Mouse (Mus musculus) MEL (cell line): ENCODE measurements around the gene Ildr1. TPM values are rescaled to one million over a fixed set of nuclear protein-coding genes. Genes with fewer than 3 reads are reported as not detected.

Source experiments
- DNase-seq: peaks from one replicate; pipeline ENCODE4 v3.0.0; 2011; ENCODE audit warnings: low read depth, low spot score
- H3K27ac ChIP-seq: 2 replicates; pipeline ENCODE4 v1.5.1; 2012; ENCODE audit warnings: low read depth, mild to moderate bottlenecking, control low read depth, low read length, moderate library complexity; ENCODE audit not compliant: control insufficient read depth
- H3K27me3 ChIP-seq, 2 experiments: fragments of 150-350 bp in 1 of 2; sonication (generic) in 1 of 2; 2 replicates each; pipeline ENCODE4 v1.6.1; 2012; ENCODE audit warnings: low read length in 2 of 2, mild to moderate bottlenecking in 2 of 2, improper control_type of control experiment in 1 of 2, moderate library complexity in 1 of 2; ENCODE audit not compliant: insufficient read depth in 2 of 2, control insufficient read depth in 1 of 2
- H3K36me3 ChIP-seq, 2 experiments: 2 replicates each; pipeline ENCODE4 v1.6.1; 2012 to 2014; ENCODE audit warnings: low read length in 2 of 2, improper control_type of control experiment in 1 of 2, inconsistent platforms in 1 of 2, mild to moderate bottlenecking in 1 of 2; ENCODE audit not compliant: insufficient read depth in 2 of 2, control insufficient read depth in 1 of 2
- H3K4me1 ChIP-seq, 2 experiments: fragments of 150-350 bp in 1 of 2; sonication (generic) in 1 of 2; 2 replicates each; pipeline ENCODE4 v1.6.1; 2012; ENCODE audit warnings: low read length in 2 of 2, improper control_type of control experiment in 1 of 2, mild to moderate bottlenecking in 1 of 2; ENCODE audit not compliant: insufficient read depth in 2 of 2, control insufficient read depth in 1 of 2
- H3K4me3 ChIP-seq, 2 experiments: fragments of 150-350 bp in 1 of 2; sonication (generic) in 1 of 2; 2 replicates each; pipeline ENCODE4 v1.5.1; 2012; ENCODE audit warnings: low read depth in 2 of 2, low read length in 2 of 2, mild to moderate bottlenecking in 2 of 2, moderate library complexity in 2 of 2, control low read depth in 1 of 2, improper control_type of control experiment in 1 of 2; ENCODE audit not compliant: control insufficient read depth in 1 of 2, insufficient read depth in 1 of 2
- H3K79me2 ChIP-seq: 2 replicates; pipeline ENCODE4 v1.6.1; 2012; ENCODE audit warnings: mild to moderate bottlenecking, low read length, moderate library complexity; ENCODE audit not compliant: control insufficient read depth, poor library complexity, insufficient read depth
- H3K9ac ChIP-seq: 2 replicates; pipeline ENCODE4 v1.6.1; 2012; ENCODE audit warnings: low read depth, mild to moderate bottlenecking, control low read depth, low read length, moderate library complexity; ENCODE audit not compliant: control insufficient read depth, poor library complexity, severe bottlenecking
- H3K9me3 ChIP-seq: fragments of 150-350 bp; sonication (generic); replicated peaks from 2 replicates; pipeline ENCODE4 v1.6.1; 2012; ENCODE audit warnings: mild to moderate bottlenecking, low read length, improper control_type of control experiment, moderate library complexity; ENCODE audit not compliant: insufficient read depth
- BHLHE40 ChIP-seq: IDR thresholded peaks from 2 replicates; pipeline ENCODE4 v1.6.1; 2012; ENCODE audit warnings: low read depth, mild to moderate bottlenecking, inconsistent platforms, low read length, improper control_type of control experiment, borderline replicate concordance
- CHD1 ChIP-seq: IDR thresholded peaks from 2 replicates; pipeline ENCODE4 v1.6.1; 2012; ENCODE audit warnings: low read depth, mild to moderate bottlenecking, inconsistent platforms, low read length, improper control_type of control experiment
- CHD2 ChIP-seq: IDR thresholded peaks from 2 replicates; pipeline ENCODE4 v1.6.1; 2011; ENCODE audit warnings: low read length, improper control_type of control experiment
- CTCF ChIP-seq, 3 experiments: IDR thresholded peaks in 2 of 3; conservative IDR thresholded peaks in 1 of 3; 2 replicates each; pipeline ENCODE4 v1.5.1; 2011 to 2012; ENCODE audit warnings: low read length in 3 of 3, low read depth in 2 of 3, mild to moderate bottlenecking in 2 of 3, improper control_type of control experiment in 1 of 3, inconsistent platforms in 1 of 3, mixed read lengths in 1 of 3, moderate library complexity in 1 of 3; ENCODE audit not compliant: control insufficient read depth in 1 of 3, insufficient read depth in 1 of 3, poor library complexity in 1 of 3, severe bottlenecking in 1 of 3
- EP300 ChIP-seq, 2 experiments: IDR thresholded peaks; 2 replicates each; pipeline ENCODE4 v1.6.1; 2011; ENCODE audit warnings: improper control_type of control experiment in 2 of 2, low read length in 2 of 2, low read depth in 1 of 2, mild to moderate bottlenecking in 1 of 2
- MAZ ChIP-seq: IDR thresholded peaks from 2 replicates; pipeline ENCODE4 v1.6.1; 2012; ENCODE audit warnings: low read depth, mild to moderate bottlenecking, inconsistent platforms, low read length, improper control_type of control experiment
- MEF2A ChIP-seq: IDR thresholded peaks from 2 replicates; pipeline ENCODE4 v1.6.1; 2014; ENCODE audit warnings: low read depth, mild to moderate bottlenecking, inconsistent platforms, low read length, improper control_type of control experiment; ENCODE audit not compliant: poor library complexity, insufficient replicate concordance, severe bottlenecking; ENCODE audit errors: extremely low read depth
- MXI1 ChIP-seq: IDR thresholded peaks from 2 replicates; pipeline ENCODE4 v1.6.1; 2011; ENCODE audit warnings: mild to moderate bottlenecking, low read depth, low read length, improper control_type of control experiment
- NELFE ChIP-seq: IDR thresholded peaks from 2 replicates; pipeline ENCODE4 v1.6.1; 2011; ENCODE audit warnings: low read depth, low read length, improper control_type of control experiment
- NRF1 ChIP-seq: IDR thresholded peaks from 2 replicates; pipeline ENCODE4 v1.6.1; 2014; ENCODE audit warnings: low read depth, mild to moderate bottlenecking, inconsistent platforms, low read length, improper control_type of control experiment, moderate library complexity; ENCODE audit not compliant: poor library complexity, insufficient read depth, severe bottlenecking
- TBP ChIP-seq: IDR thresholded peaks from 2 replicates; pipeline ENCODE4 v1.8.0; 2011; ENCODE audit warnings: low read depth, low read length, improper control_type of control experiment
- TCF12 ChIP-seq: IDR thresholded peaks from 2 replicates; pipeline ENCODE4 v1.6.1; 2014; ENCODE audit warnings: low read depth, mild to moderate bottlenecking, inconsistent platforms, low read length, improper control_type of control experiment, moderate library complexity
- ZMIZ1 ChIP-seq: IDR thresholded peaks from 2 replicates; pipeline ENCODE4 v1.6.1; 2012; ENCODE audit warnings: low read depth, mild to moderate bottlenecking, inconsistent platforms, low read length, improper control_type of control experiment, moderate library complexity
- polyA plus RNA-seq, 2 experiments: library from polyadenylated mRNA; stranded (reverse) in 1 of 2; unstranded in 1 of 2; fragments of >175 nt in 1 of 2; fragments of >200 nt in 1 of 2; gene quantifications; 2 replicates each; pipeline versions ENCODE4 v1.2.1 to v1.2.4; 2012; ENCODE audit warnings: low replicate concordance in 2 of 2, low read depth in 1 of 2; ENCODE audit not compliant: insufficient read length in 2 of 2, insufficient read depth in 1 of 2, missing spikeins in 1 of 2
- total RNA-seq: library from RNA; depleted of rRNA; stranded (reverse); fragments of 300-350 nt; gene quantifications from 2 replicates; pipeline ENCODE4 v1.2.3, GENCODE M21; 2012; rRNA removed

Gene Ildr1
- not detected in 2 replicates for total RNA-seq
- polyA plus RNA-seq, result not detected

GRCm38 (mm10) chr16:36693818-36694413, at the start of gene Ildr1:
Ildr1 (plus strand) TSS chr16:36693978.
- Histone ChIP-seq H3K27me3 (peaks cover 0 to 2% of the 10 kb centered on the region in 2 experiments; a peak in 1 of 4 replicates), H3K27ac (no peak within 1 kb of the TSS), H3K9me3 (no peaks in the 10 kb centered on the region), H3K9ac (no peak within 1 kb of the TSS), H3K79me2 (no peaks in the 10 kb centered on the region), H3K4me3 (no peak within 1 kb of the TSS), H3K4me1 (no peaks in the 10 kb centered on the region), H3K36me3 (no peaks in the 10 kb centered on the region)
- TF ChIP-seq TCF12, result no peak
- no peak for DNase-seq

- H3K4me1 ChIP-seq, result no peaks in the 10 kb centered on the region
- TF ChIP-seq CTCF (IDR thresholded peaks at IDR 0.05 in 2 of 3, conservative IDR thresholded peaks at IDR 0.05 in 1 of 3; ENCODE audit: control insufficient read depth in 1 of 3, insufficient read depth in 1 of 3, low read depth in 2 of 3, low read length in 3 of 3, poor library complexity in 1 of 3, severe bottlenecking in 1 of 3) (no peak), NELFE (no peak), MAZ (no peak), CHD1 (no peak), EP300 (IDR thresholded peaks at IDR 0.05; ENCODE audit: low read depth in 1 of 2, low read length in 2 of 2) (no peak), TBP (no peak), MEF2A (no peak), BHLHE40 (no peak), CHD2 (no peak), ZMIZ1 (no peak)
- no peaks in the 10 kb centered on the region for H3K9me3 ChIP-seq
- H3K36me3 ChIP-seq, result no peaks in the 10 kb centered on the region
- no peak overlapping the region for H3K4me3 ChIP-seq
- no peak overlapping the region for H3K9ac ChIP-seq
- H3K79me2 ChIP-seq, result no peaks in the 10 kb centered on the region
- no peaks in the 10 kb centered on the region for H3K27me3 ChIP-seq
- no peak overlapping the region for H3K27ac ChIP-seq
- DNase-seq, result no peak
Observed at GRCm38 (mm10) chr16:36645124-36645523, 48.7 kb upstream of the Ildr1 start.

- no peaks in the 10 kb centered on the region for H3K27me3 ChIP-seq
- no peak overlapping the region for H3K27ac ChIP-seq
- no peaks in the 10 kb centered on the region for H3K79me2 ChIP-seq
- H3K9ac ChIP-seq, result no peak overlapping the region
- no peaks in the 10 kb centered on the region for H3K9me3 ChIP-seq
- TF ChIP-seq CTCF (IDR thresholded peaks at IDR 0.05 in 2 of 3, conservative IDR thresholded peaks at IDR 0.05 in 1 of 3; ENCODE audit: control insufficient read depth in 1 of 3, insufficient read depth in 1 of 3, low read depth in 2 of 3, low read length in 3 of 3, poor library complexity in 1 of 3, severe bottlenecking in 1 of 3), result no peak
- no peak for TF ChIP-seq MXI1
- TF ChIP-seq NRF1, result no peak
- H3K36me3 ChIP-seq, result no peaks in the 10 kb centered on the region
- DNase-seq, result no peak
- H3K4me1 ChIP-seq, result no peaks in the 10 kb centered on the region
- no peak overlapping the region for H3K4me3 ChIP-seq
Observed at GRCm38 (mm10) chr16:36649304-36649703, 44.5 kb upstream of the Ildr1 start.
